Mouse (Mus musculus): ENCODE measurements around the gene Acadsb. TPM values are rescaled to one million over a fixed set of nuclear protein-coding genes. Genes with fewer than 3 reads are reported as not detected.
"Not testable (repeated sequence)": the region's sequence is repeated elsewhere in the genome, so short reads cannot be mapped to it uniquely, and the experiment has no call there.

The Acadsb gene
- polyA plus RNA-seq (2014; fragmentation: Nextera tagmentation; extraction: Ambion mirVana) = 95.7 and 98.4 TPM in 2 replicates

DNA sequence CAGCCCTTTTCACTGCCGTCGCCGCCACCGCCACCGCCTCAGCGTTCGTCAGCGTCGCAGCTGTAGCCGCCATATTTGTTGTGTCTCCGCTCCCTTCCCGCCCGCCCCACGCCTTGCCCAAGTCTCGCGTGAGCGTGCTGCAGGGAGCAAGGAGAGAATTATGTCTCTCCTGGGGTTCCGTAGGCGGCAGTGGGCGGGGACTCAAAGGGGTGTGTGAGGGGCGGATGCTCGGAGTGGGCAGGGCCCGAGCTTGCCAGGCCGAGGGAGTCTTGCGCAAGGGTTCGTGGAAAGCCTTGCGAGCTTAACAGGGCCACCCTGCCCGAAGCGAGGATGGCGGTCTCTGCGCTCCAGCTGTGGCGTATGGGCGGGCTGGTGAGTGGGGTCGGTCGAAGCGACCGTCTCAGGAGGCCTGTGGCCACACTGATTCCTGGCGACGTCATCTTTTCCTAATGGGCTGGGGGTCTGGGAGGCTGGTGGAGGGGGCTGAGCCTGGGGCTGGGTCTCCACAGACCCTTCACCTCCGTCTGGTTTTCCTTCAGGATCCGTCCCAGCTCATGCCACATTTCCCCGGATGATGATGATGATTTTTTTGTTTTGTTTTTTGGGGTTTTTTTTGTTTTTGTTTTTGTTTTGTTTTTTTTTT, at the start of gene Acadsb, which contains the start of gene Ikzf5:
Acadsb (plus strand) TSS at position 186 of the 643 bp plus-strand sequence.
Ikzf5 (minus strand) TSS at position 106 of the 643 bp plus-strand sequence.
- Histone ChIP-seq H3K4me1 (ENCODE audit: control insufficient read depth, insufficient read depth, low read length) (peaks cover 17% of the 10 kb centered on the region), H3K36me3 (ENCODE audit: control insufficient read depth, insufficient read depth, low read length) (no peaks in the 10 kb centered on the region), H3K4me2 (ENCODE audit: low read depth, low read length) (peak within 1 kb of the TSS; percentile 83), H3K27ac (ENCODE audit: low read depth, low read length) (peak within 1 kb of the TSS; percentile 82), H3K9ac (replicated peaks; ENCODE audit: low read depth, low read length) (peak within 1 kb of the TSS; percentile 90), H3K4me3 (ENCODE audit: low read depth, low read length) (peak within 1 kb of the TSS; percentile 88), H3K9me3 (ENCODE audit: control insufficient read depth, low read length) (no peaks in the 10 kb centered on the region), H3K27me3 (ENCODE audit: control insufficient read depth, insufficient read depth, low read length) (no peaks in the 10 kb centered on the region)
- peak; percentile 98 for ATAC-seq (ENCODE audit: low read depth)
- 0% methylated on average over 42 of the region's 42 CpGs for WGBS

DNA sequence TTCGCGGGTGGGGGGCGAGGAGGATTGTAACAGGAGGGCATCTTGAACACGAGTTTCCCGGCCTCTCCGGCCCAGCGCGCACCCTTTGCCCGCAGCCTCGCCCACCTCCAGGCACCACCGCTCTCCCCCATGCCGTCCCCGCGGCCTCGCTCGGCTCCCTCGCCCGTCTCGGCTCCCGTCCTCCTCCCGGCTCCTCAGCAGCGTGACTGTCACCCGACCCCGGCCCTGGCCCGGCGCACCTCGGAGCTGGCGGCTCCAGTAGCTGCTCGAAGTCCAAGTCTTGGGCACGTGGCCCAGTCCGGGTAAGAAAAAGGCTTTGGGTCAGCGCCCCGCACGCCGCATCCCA, 48.2 kb upstream of the Acadsb start:
- H3K27me3 ChIP-seq (ENCODE audit: control insufficient read depth, insufficient read depth, low read length) = no peaks in the 10 kb centered on the region; the same call in 1 of the 2 replicates
- WGBS = under 1% methylated on average over 35 of the region's 35 CpGs
- ATAC-seq (ENCODE audit: low read depth) = peak; percentile 83
- H3K4me2 ChIP-seq (ENCODE audit: low read depth, low read length) = peak overlapping the region; percentile 81
- peak overlapping the region; percentile 72 for H3K27ac ChIP-seq (ENCODE audit: low read depth, low read length)
- peak overlapping the region; percentile 90 for H3K4me3 ChIP-seq (ENCODE audit: low read depth, low read length)
- H3K9me3 ChIP-seq (ENCODE audit: control insufficient read depth, low read length) = no peaks in the 10 kb centered on the region
- peaks cover 10% of the 10 kb centered on the region; the same call in 1 of the 2 replicates for H3K4me1 ChIP-seq (ENCODE audit: control insufficient read depth, insufficient read depth, low read length)
- peak overlapping the region; percentile 89 for H3K9ac ChIP-seq (replicated peaks; ENCODE audit: low read depth, low read length)
- peaks cover 9% of the 10 kb centered on the region for H3K36me3 ChIP-seq (ENCODE audit: control insufficient read depth, insufficient read depth, low read length)

DNA sequence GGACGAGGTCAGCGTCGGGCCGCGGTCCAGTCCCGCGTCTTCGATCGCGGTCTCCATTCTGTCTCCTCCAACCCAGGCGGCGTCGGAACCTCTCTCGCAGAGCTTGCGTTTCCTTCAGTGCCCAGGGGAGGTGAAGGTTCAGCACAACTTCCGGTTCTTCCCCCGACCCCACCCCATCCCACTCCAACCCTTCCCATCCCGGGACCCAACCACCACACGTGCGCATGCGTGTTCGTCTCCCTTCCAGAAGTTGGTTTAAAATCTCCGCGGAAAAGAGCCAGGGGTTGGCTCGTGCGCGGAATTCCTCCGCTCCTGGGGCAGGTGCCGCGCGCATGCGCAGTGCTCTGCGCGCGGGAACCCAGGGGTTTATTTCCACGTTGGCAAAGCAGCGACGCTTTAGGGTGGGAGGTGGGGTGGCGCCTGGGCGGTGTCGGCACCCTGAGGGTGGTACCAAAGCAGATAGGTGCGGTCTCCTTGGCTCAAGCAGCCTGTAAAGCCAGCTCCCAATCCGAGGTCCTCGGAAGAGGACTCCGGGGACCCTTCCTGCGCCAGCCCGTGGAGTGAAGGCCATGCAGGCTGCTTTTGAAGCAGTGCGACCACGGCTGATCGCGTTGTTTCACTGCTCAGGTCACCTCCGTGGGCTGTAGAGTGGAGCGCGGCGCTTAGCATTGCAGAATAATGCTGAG, 47.6 kb upstream of the Acadsb start, which contains the start of gene 2310057M21Rik:
2310057M21Rik (minus strand) TSS at position 145 of the 686 bp plus-strand sequence.
- Histone ChIP-seq H3K9me3 (ENCODE audit: control insufficient read depth, low read length) (no peaks in the 10 kb centered on the region), H3K4me1 (ENCODE audit: control insufficient read depth, insufficient read depth, low read length) (peaks cover 10% of the 10 kb centered on the region; the same call in 1 of the 2 replicates), H3K9ac (replicated peaks; ENCODE audit: low read depth, low read length) (peak within 1 kb of the TSS; percentile 89), H3K36me3 (ENCODE audit: control insufficient read depth, insufficient read depth, low read length) (peaks cover 6% of the 10 kb centered on the region; the same call in 1 of the 2 replicates), H3K27me3 (ENCODE audit: control insufficient read depth, insufficient read depth, low read length) (no peaks in the 10 kb centered on the region; the same call in 1 of the 2 replicates), H3K27ac (ENCODE audit: low read depth, low read length) (peak within 1 kb of the TSS; percentile 83), H3K4me3 (ENCODE audit: low read depth, low read length) (peak within 1 kb of the TSS; percentile 90), H3K4me2 (ENCODE audit: low read depth, low read length) (peak within 1 kb of the TSS; percentile 81)
- WGBS = under 1% methylated on average over 55 of the region's 55 CpGs
- peak; percentile 96 for ATAC-seq (ENCODE audit: low read depth)

DNA sequence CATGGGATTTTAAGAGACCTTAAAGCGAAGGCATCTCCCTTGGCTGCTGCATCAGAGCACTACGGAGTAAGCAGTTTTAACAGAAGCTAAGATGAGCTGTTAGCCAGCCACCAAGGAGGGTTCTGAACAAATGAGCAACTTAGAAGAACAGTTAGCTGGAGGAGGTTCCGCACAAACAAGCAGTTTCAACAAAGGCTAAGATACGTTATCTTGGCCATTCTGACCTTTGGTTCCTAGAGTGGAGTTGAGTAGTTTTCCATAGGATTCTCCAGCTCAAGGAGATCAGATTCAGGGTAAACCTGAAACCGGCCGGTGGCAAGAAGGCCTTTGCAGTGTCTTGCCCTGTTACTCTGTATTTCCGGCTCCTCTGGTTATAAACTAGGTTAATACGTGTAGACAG, 46.3 kb upstream of the Acadsb start:
- Histone ChIP-seq H3K4me2 (ENCODE audit: low read depth, low read length) (no peak overlapping the region), H3K27me3 (ENCODE audit: control insufficient read depth, insufficient read depth, low read length) (no peaks in the 10 kb centered on the region; the same call in 1 of the 2 replicates), H3K9me3 (ENCODE audit: control insufficient read depth, low read length) (no peaks in the 10 kb centered on the region), H3K36me3 (ENCODE audit: control insufficient read depth, insufficient read depth, low read length) (no peaks in the 10 kb centered on the region), H3K4me3 (ENCODE audit: low read depth, low read length) (no peak overlapping the region), H3K9ac (replicated peaks; ENCODE audit: low read depth, low read length) (no peak overlapping the region), H3K27ac (ENCODE audit: low read depth, low read length) (no peak overlapping the region), H3K4me1 (ENCODE audit: control insufficient read depth, insufficient read depth, low read length) (peaks cover 10% of the 10 kb centered on the region; the same call in 1 of the 2 replicates)
- WGBS = 95% methylated on average over 8 of the region's 8 CpGs
- no peak for ATAC-seq (ENCODE audit: low read depth)

DNA sequence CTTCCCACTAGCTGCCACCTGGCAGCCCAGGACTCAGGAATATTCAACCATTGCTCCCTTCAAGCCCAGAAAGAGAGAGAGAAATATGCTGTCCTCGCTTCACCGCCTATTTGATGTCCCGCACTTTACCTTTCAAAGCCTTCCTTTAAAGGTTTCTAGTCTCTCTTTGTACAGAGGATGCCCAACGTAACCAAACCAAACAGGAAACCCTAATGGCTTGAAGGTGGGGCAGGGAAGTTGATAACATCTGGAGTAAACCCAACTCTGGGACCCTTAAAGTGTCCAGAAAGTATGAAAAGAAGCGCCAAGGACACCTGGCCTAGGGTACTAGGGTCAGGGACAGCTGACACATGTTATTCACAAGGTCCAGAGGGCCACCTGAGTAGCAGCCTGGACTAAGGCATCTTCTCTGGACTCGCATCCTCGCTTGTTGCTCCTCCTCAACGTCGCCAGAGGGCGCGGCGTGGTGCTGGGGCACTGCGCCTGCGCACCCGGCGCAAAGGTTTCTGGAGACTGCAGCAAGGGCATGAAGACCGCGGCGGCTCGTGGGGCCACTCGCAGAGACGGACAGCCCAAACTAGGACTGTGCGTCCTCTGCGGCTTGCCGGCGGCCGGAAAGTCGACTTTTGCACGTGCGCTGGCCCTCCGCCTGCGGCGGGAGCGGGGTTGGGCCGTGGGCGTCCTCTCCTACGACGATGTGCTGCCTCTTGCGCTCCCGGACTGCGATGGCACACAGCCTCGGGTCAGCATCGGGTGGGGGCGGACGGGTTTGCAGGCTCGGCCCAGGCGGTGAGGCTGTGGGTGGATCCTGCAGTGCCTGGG, 39.5 kb upstream of the Acadsb start, which contains the start of gene Pstk:
Pstk (plus strand) TSS at position 494 of the 822 bp plus-strand sequence.
- H3K4me3 ChIP-seq (ENCODE audit: low read depth, low read length) = peak within 1 kb of the TSS; percentile 70
- peak within 1 kb of the TSS; percentile 75 for H3K4me2 ChIP-seq (ENCODE audit: low read depth, low read length)
- no peaks in the 10 kb centered on the region for H3K4me1 ChIP-seq (ENCODE audit: control insufficient read depth, insufficient read depth, low read length)
- peak within 1 kb of the TSS; percentile 78 for H3K9ac ChIP-seq (replicated peaks; ENCODE audit: low read depth, low read length)
- peak; percentile 95 for ATAC-seq (ENCODE audit: low read depth)
- 6% methylated on average over 47 of the region's 47 CpGs for WGBS
- no peaks in the 10 kb centered on the region for H3K9me3 ChIP-seq (ENCODE audit: control insufficient read depth, low read length)
- no peaks in the 10 kb centered on the region for H3K27me3 ChIP-seq (ENCODE audit: control insufficient read depth, insufficient read depth, low read length)
- peak within 1 kb of the TSS; percentile 90 for H3K27ac ChIP-seq (ENCODE audit: low read depth, low read length)
- no peaks in the 10 kb centered on the region for H3K36me3 ChIP-seq (ENCODE audit: control insufficient read depth, insufficient read depth, low read length)

DNA sequence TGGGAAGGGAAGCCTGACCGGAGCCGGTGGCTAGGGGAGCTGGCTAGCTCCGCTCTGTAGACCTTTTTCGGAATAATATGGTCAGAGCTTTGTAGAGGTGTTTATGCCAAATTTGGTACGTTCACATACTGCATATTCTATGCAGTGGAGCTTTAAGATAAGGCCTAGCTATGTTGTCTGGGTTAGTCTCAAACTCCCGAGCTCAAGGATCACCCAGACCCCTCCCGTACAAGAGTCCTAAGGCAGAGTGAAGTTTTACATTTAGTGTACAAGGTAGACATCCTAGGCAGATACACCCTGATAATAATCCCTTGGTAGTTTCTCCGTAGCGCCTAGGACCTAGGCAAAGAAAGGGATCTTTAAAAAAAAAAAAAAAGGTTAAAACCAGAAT, 38.9 kb upstream of the Acadsb start:
- 6% methylated on average over 9 of the region's 9 CpGs for WGBS
- H3K4me2 ChIP-seq (ENCODE audit: low read depth, low read length) = peak overlapping the region; percentile 75
- ATAC-seq (ENCODE audit: low read depth) = peak; percentile 65
- H3K36me3 ChIP-seq (ENCODE audit: control insufficient read depth, insufficient read depth, low read length) = no peaks in the 10 kb centered on the region
- H3K27ac ChIP-seq (ENCODE audit: low read depth, low read length) = peak overlapping the region; percentile 90
- peak overlapping the region; percentile 78 for H3K9ac ChIP-seq (replicated peaks; ENCODE audit: low read depth, low read length)
- no peaks in the 10 kb centered on the region for H3K9me3 ChIP-seq (ENCODE audit: control insufficient read depth, low read length)
- no peaks in the 10 kb centered on the region for H3K4me1 ChIP-seq (ENCODE audit: control insufficient read depth, insufficient read depth, low read length)
- H3K4me3 ChIP-seq (ENCODE audit: low read depth, low read length) = peak overlapping the region; percentile 70
- H3K27me3 ChIP-seq (ENCODE audit: control insufficient read depth, insufficient read depth, low read length) = no peaks in the 10 kb centered on the region

DNA sequence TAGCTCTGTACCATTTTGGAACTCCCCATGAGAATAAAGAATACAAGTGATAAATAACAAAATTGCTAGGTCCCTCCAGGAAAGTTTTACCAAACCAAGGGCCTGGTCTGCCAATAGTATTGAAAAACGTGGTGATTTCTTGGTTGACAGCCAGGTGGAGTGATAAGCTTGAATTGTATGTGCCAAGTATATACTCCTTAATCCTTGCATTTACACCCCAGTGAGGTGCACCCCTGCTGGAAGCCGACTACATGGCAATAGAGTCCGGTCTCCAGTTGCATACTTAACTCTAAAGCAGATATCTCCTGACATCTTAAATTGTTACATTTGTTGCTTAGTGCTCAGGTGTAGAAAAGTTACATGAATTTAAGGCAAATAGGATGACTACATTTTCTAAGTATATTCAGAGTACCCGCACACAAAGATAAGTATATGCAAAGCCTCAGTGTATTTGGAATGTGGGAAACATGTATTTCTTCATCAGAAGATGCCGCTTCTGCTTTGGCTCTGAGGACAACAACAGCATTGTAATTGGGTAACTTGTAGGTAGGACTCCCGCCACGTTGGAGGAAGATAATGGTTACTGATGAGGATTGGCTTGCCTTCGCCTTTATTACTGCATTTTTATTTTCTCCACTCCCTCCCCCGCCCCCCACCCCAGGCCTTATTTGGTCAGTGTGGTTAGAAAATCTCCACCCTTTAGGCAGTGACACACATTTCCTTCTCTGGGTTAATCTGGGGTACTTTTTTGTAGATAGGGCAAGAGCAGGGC, 38.3 kb upstream of the Acadsb start:
- ATAC-seq (ENCODE audit: low read depth) = no peak
- Histone ChIP-seq H3K36me3 (ENCODE audit: control insufficient read depth, insufficient read depth, low read length) (no peaks in the 10 kb centered on the region), H3K4me1 (ENCODE audit: control insufficient read depth, insufficient read depth, low read length) (no peaks in the 10 kb centered on the region), H3K4me2 (ENCODE audit: low read depth, low read length) (peak overlapping the region; percentile 75), H3K9me3 (ENCODE audit: control insufficient read depth, low read length) (no peaks in the 10 kb centered on the region), H3K27me3 (ENCODE audit: control insufficient read depth, insufficient read depth, low read length) (no peaks in the 10 kb centered on the region), H3K4me3 (ENCODE audit: low read depth, low read length) (peak overlapping the region; percentile 70), H3K27ac (ENCODE audit: low read depth, low read length) (no peak overlapping the region), H3K9ac (replicated peaks; ENCODE audit: low read depth, low read length) (no peak overlapping the region)
- WGBS = 68% methylated on average over 9 of the region's 9 CpGs

DNA sequence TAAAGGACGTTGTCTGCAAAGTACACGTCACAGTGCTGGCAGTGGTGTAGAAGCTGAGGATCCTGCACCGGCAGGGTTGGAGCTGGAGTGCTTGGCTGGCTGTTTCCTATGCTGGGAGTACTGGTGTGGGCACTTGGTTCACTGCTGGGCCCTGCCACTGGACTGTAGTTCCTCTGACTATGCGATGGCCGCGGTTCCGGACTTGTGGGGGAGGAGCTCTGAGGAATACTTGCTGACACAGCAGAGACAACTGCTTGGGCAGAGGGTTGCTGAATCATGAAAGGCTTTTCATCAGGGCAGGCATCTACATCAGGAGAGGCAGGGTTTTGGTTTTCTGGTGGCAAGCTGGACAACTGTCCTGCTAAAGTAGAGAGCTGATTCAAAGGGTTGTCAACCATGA, 18.6 kb upstream of the Acadsb start:
- 89% methylated on average over 6 of the region's 7 CpGs for WGBS
- H3K4me3 ChIP-seq (ENCODE audit: low read depth, low read length); ATAC-seq (ENCODE audit: low read depth); H3K4me2 ChIP-seq (ENCODE audit: low read depth, low read length); H3K9ac ChIP-seq (replicated peaks; ENCODE audit: low read depth, low read length); H3K9me3 ChIP-seq (ENCODE audit: control insufficient read depth, low read length); H3K27ac ChIP-seq (ENCODE audit: low read depth, low read length); H3K4me1 ChIP-seq (ENCODE audit: control insufficient read depth, insufficient read depth, low read length); H3K27me3 ChIP-seq (ENCODE audit: control insufficient read depth, insufficient read depth, low read length): not testable (repeated sequence)
- peaks cover 16% of the 10 kb centered on the region for H3K36me3 ChIP-seq (ENCODE audit: control insufficient read depth, insufficient read depth, low read length)
